In the genomic region with DNA sequence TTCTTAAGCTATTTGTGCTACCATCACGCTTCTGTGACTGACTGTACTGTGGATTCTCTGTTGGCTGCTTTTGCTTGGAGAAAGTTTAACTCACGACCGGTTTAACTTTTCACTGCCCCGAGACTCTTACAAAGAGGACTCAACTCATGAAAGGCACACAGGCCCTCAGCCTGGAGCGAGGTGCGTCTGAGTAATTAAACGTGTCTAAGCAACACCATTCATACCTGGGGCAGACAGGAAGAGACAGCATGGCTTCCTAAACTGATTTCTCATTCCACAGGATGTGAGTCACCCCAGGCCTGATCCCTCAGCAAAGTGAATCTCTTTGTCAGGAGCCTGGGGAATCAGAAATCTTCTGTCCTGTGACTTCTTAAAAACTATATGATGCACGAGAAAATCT, we compare ENCODE assay signal across 19 mouse cellular contexts.
A peak's percentile ranks its signal among the peaks of the same experiment; 100 is the strongest.
DNase-seq lines count a peak whose midpoint lies in the region; ATAC-seq and TF ChIP-seq lines count a peak whose summit lies in the region.
"Had no signal": no experiment of that assay in that cellular context is flagged by ENCODE, and none has a peak within 500 bp of the region (broad histone marks: within the 10 kb centered on the region; RNA-seq: fewer than 3 reads in every experiment).

No protein-coding gene starts in this region.

- no peak overlapping the region for H3K4me2 ChIP-seq in midbrain, postnatal 0 days (ENCODE audit: low read depth, low read length, poor library complexity, severe bottlenecking)
- no peak overlapping the region for H3K4me2 ChIP-seq in kidney, embryonic 16.5 days (replicated peaks; ENCODE audit: low read depth, low read length)
- H3K4me2 ChIP-seq: embryonic facial prominence, embryonic 12.5 days; heart, embryonic 15.5 days; liver, embryonic 11.5 days; stomach, embryonic 15.5 days had no signal

- no peaks in the 10 kb centered on the region for H3K27me3 ChIP-seq in midbrain, embryonic 10.5 days (ENCODE audit: low read depth, poor library complexity, severe bottlenecking)
- H3K27me3 ChIP-seq in midbrain, postnatal 0 days (ENCODE audit: insufficient read depth, low read length): no peaks in the 10 kb centered on the region
- no peaks in the 10 kb centered on the region for H3K27me3 ChIP-seq in kidney, embryonic 16.5 days (ENCODE audit: insufficient read depth, low read length)
- H3K27me3 ChIP-seq: embryonic facial prominence, embryonic 12.5 days; stomach, embryonic 15.5 days had no signal

- DNase-seq in midbrain, embryonic 10.5 days (ENCODE audit: low spot score): no peak
- DNase-seq in midbrain, postnatal 0 days (ENCODE audit: low spot score): no peak
- peak; percentile 68 for DNase-seq in kidney, adult 11 months
- DNase-seq in thymus, postnatal 10 days (ENCODE audit: low spot score in 2 of 2): no peak
- DNase-seq in adrenal gland, adult 2 months: no peak
- DNase-seq in c-Kit-positive CD71-positive TER-119-positive erythroid progenitor cells, embryonic 14.5 days (ENCODE audit: low spot score): no peak
- DNase-seq: cerebellum, adult 8-10 months; forebrain, postnatal 0 days; gastrocnemius, adult 2 months; lung, adult 2 months; lung, postnatal 36 days; right cerebral cortex, postnatal 25 days had no signal

- 75% methylated on average over 8 of the region's 8 CpGs for WGBS in midbrain, embryonic 10.5 days
- 59% methylated on average over 8 of the region's 8 CpGs for WGBS in midbrain, postnatal 0 days
- 36% methylated on average over 8 of the region's 8 CpGs for WGBS in kidney, embryonic 16.5 days

- H3K36me3 ChIP-seq in midbrain, embryonic 10.5 days: no peaks in the 10 kb centered on the region
- no peaks in the 10 kb centered on the region for H3K36me3 ChIP-seq in midbrain, postnatal 0 days (ENCODE audit: insufficient read depth, low read length)
- no peaks in the 10 kb centered on the region for H3K36me3 ChIP-seq in kidney, embryonic 16.5 days (ENCODE audit: insufficient read depth, low read length)
- H3K36me3 ChIP-seq: embryonic facial prominence, embryonic 12.5 days; heart, embryonic 15.5 days; limb, embryonic 10.5 days; stomach, embryonic 15.5 days had no signal

- TF ChIP-seq CTCF in midbrain, postnatal 0 days (IDR thresholded peaks at IDR 0.05): no peak

- H3K4me3 ChIP-seq in midbrain, embryonic 10.5 days: no peak overlapping the region
- no peak overlapping the region for H3K4me3 ChIP-seq in midbrain, postnatal 0 days (ENCODE audit: low read depth, low read length)
- H3K4me3 ChIP-seq in kidney, embryonic 16.5 days (ENCODE audit: low read length): no peak overlapping the region
- H3K4me3 ChIP-seq: embryonic facial prominence, embryonic 12.5 days; gastrocnemius, adult 2 months; heart, embryonic 15.5 days; limb, embryonic 10.5 days; stomach, embryonic 15.5 days had no signal

- ATAC-seq in midbrain, postnatal 0 days (ENCODE audit: low FRiP score): no peak
- peak; percentile 46; the same call in 1 of the 2 replicates for ATAC-seq in kidney, embryonic 16.5 days (ENCODE audit: low FRiP score, low TSS enrichment)
- ATAC-seq: forebrain, postnatal 0 days; midbrain, embryonic 16.5 days had no signal

- H3K27ac ChIP-seq in midbrain, embryonic 10.5 days (replicated peaks): 0 out of 2 replicates have a peak overlapping the region, but pooled peaks have one; percentile 13
- no peak overlapping the region for H3K27ac ChIP-seq in midbrain, postnatal 0 days (ENCODE audit: low read depth, low read length)
- H3K27ac ChIP-seq in kidney, embryonic 16.5 days (ENCODE audit: low read length): peak overlapping the region; percentile 41
- H3K27ac ChIP-seq: embryonic facial prominence, embryonic 12.5 days; heart, embryonic 15.5 days; limb, embryonic 10.5 days; stomach, embryonic 15.5 days had no signal

- H3K9me3 ChIP-seq in midbrain, embryonic 10.5 days (replicated peaks): no peaks in the 10 kb centered on the region
- no peaks in the 10 kb centered on the region for H3K9me3 ChIP-seq in midbrain, postnatal 0 days (ENCODE audit: low read length)
- no peaks in the 10 kb centered on the region for H3K9me3 ChIP-seq in kidney, embryonic 16.5 days (ENCODE audit: low read length)
- H3K9me3 ChIP-seq: embryonic facial prominence, embryonic 12.5 days; heart, embryonic 15.5 days; limb, embryonic 10.5 days; stomach, embryonic 15.5 days had no signal

- H3K9ac ChIP-seq in midbrain, postnatal 0 days (replicated peaks; ENCODE audit: low read length, poor library complexity, severe bottlenecking): no peak overlapping the region
- H3K9ac ChIP-seq in kidney, embryonic 16.5 days (replicated peaks; ENCODE audit: low read length): no peak overlapping the region
- H3K9ac ChIP-seq: embryonic facial prominence, embryonic 12.5 days; forebrain, postnatal 0 days; heart, embryonic 15.5 days; stomach, embryonic 15.5 days had no signal

- peaks cover 17% of the 10 kb centered on the region for H3K4me1 ChIP-seq in midbrain, embryonic 10.5 days
- H3K4me1 ChIP-seq in midbrain, postnatal 0 days (ENCODE audit: insufficient read depth, low read length): no peaks in the 10 kb centered on the region
- H3K4me1 ChIP-seq in kidney, embryonic 16.5 days (ENCODE audit: insufficient read depth, low read length): peaks cover 18% of the 10 kb centered on the region
- H3K4me1 ChIP-seq: embryonic facial prominence, embryonic 12.5 days had no signal
